Mouse (Mus musculus): ENCODE data around the gene Vmn2r37.
"Not testable (repeated sequence)": the region's sequence is repeated elsewhere in the genome, so short reads cannot be mapped to it uniquely, and the experiment has no call there.

The Vmn2r37 gene

DNA sequence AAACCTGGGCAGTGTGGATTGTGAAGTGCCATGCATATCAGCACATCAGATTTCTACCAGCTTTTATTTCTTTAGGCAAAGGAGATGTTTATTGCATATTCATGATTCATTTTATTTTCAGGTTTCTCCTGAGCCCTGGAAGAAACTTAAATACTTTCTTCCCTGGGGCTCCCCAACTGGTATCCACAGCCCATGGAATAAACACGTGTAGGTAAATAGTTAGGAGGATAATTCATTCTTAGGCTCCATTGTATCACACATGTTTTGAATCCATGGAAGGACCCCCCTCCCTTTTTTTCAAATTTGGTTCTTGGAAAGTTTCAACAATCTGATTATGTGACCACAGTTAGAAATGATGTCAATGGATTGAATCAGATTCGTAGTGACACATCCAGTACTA lies at the start of gene Vmn2r37:
TSS of gene Vmn2r37 (minus strand) at position 101 of the 400 bp plus-strand sequence.
- not testable (repeated sequence) for DNase-seq (ENCODE audit: low spot score)

All from testis, postnatal 10 days (tissue).